Mouse (Mus musculus): ENCODE results near the gene Gm49380. TPM values are rescaled to one million over a fixed set of nuclear protein-coding genes. Genes with fewer than 3 reads are reported as not detected.
"Not testable (repeated sequence)": the region's sequence is repeated elsewhere in the genome, so short reads cannot be mapped to it uniquely, and the experiment has no call there.

Gene Gm49380
- polyA plus RNA-seq, 2 experiments from 2014 or later = not detected

DNA sequence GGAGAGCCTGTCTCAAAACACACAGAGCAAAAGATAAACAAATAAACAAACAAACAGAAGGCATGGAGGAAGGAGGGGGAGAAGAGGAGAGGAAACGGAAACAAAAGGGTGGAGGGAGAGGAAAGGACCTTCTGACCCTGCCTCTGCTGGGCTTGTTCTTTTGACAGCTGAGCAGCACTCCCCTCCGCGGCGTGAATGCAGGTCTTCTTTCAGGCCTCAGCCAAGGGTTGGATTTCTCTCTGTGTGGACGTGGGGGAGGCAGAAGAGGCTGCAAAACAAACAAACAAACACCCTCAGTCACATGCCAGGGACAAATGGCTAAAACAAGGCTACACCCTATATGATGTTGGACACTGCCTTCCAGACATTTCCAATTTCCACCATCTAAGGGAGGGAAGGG lies 11.7 kb upstream of the Gm49380 start:
- ATAC-seq = no peak

GRCm38 (mm10) chr9:44124317-44124716 lies 11.0 kb upstream of the Gm49380 start:
- peak; percentile 60 for ATAC-seq

GRCm38 (mm10) chr9:44119948-44120465 lies 6.7 kb upstream of the Gm49380 start:
- ATAC-seq = no peak

DNA sequence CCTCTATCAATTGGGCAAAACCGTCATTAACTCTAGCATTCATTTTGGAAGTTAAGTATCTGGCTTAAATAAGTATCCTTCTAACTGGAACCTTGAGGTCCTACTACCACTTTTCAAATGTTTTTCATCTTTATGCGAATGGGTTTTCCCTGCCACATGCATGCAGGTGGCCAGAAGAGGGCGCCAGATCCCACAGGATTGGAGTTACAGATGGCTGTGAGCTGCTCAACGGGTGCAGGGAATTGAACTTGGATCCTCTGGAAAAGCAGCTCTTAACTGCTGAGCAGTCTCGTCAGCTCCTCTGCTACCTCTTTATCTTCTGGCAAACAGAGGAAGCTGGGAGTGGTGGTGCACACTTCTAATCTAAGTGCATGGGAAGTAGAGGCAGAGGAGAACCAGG lies 5.7 kb upstream of the Gm49380 start:
- ATAC-seq = no peak

DNA sequence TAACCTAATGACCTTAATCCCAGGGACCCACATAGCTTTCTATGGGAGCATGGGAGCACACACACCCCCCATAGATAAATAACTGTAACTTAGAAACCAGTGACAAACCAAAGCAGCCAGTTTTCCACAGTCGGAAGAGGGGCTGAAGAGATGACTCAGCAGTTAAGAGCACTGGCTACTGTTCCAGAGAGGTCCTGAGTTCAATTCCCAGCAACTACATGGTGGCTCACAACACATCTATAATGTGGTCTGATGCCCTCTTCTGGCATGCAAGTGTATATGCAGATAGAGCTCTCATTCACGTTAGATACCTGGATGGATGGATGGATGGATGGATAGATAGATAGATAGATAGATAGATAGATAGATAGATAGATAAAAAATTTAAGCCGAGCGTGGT lies 2.9 kb upstream of the Gm49380 start:
- no peak for ATAC-seq

- no peak for ATAC-seq
These were observed 2.3 kb upstream of the Gm49380 start for GRCm38 (mm10) chr9:44115599-44115998.

DNA sequence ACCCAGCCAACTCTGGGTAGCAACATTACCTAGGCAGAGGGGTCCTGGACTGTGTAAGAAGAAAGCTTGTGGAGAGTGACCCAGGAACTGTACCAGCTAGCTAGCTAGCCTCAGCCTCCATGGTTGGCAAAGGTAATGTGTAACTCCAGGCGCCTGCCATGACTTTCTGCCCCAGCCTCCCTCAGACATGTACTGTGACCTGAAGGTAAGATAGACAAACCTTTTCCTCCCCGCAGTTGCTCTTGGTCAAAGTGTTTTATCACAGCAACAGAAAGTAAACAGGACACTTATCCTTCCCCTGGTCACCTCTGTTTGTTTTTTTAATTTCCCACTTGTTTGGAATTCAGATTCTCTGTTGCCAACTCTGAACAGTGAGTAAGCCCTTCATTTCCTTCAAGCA lies 1.2 kb upstream of the Gm49380 start:
- ATAC-seq = no peak

GRCm38 (mm10) chr9:44111909-44112308 lies 1.4 kb downstream of the Gm49380 start:
- not testable (repeated sequence) for ATAC-seq

GRCm38 (mm10) chr9:44109360-44110095 lies 3.8 kb downstream of the Gm49380 start:
- ATAC-seq = no peak

GRCm38 (mm10) chr9:44108269-44109055 lies 4.8 kb downstream of the Gm49380 start:
- ATAC-seq = no peak

- no peak for ATAC-seq
These were observed 5.6 kb downstream of the Gm49380 start for GRCm38 (mm10) chr9:44107557-44108179.

DNA sequence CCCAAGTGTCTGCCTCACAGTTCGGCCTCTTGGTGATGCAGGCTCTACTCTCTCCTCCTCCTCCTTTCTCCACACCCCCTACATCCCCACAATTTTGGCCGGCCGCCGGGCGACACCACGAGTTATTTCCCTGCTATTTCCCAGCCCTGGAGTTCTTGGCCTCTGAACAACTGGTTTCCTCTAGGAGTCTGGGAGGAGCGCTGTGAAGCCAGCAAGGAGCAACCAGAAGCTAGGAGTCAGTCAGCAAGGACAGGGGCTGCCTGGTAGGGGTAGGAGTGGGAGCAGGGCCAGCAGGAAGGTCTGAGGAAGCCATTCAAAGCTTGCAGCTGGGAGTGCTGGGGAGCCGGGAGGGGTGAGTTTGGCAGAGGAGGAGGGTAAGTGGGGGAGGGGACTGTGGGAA lies 6.2 kb downstream of the Gm49380 start, which contains the start of gene C1qtnf5:
C1qtnf5 (plus strand) TSS at position 136 of the 400 bp plus-strand sequence.
- no peak for ATAC-seq

DNA sequence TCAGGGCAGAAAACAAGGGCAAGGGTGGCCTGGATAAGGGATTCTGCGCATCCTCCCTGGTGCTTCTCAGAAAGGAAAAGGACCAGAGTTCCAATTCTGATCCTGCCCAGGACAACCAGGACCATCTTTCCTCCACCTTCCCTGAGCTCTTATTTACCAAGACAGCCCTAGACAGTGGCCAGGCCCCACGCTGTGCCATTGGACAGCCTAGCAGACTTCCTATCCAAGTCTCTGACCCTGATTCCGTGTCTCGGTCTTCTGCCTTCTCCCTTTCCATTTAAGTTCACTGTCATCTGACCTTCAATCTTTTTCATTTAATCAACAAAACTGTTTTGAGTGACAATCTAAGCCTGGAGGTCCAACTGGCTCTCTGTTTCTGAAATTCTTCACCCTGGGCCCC lies 6.7 kb downstream of the Gm49380 start:
- ATAC-seq = no peak

DNA sequence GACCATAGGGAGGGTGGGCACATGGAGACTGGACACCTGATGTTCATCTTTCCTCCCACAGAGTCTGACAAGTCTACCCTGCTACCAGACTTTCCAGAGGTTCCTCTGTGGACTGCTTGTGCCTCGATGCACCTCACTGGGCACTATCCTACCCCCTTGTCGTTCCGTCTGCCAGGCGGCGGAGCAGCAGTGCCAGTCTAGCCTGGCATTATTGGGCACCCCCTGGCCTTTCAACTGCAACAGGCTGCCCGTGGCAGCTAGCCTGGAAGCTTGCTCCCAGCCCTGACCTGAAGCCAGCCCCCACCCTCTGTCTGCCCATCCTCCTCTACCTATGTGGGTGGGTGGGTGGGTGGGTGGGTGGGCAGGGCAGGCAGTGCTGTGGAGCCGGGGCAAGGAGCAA lies 7.1 kb downstream of the Gm49380 start:
- no peak for ATAC-seq

DNA sequence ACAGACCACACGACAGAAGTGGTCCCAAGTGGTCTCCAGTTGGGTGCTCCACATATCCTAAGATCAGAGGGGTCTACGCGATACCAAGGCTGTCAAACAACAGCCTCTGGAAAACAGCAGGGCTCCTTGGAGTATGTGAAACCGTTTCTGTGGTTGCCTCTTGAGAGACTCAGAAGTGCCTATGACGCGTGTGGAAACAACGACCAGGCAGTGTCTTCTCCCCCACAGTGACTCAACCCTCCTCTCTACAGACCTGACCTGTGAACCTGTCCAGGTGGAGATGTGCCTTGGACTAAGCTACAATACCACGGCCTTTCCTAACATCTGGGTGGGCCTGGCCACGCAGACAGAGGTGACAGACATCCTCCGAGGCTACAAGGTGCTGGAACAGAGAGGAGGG lies 7.5 kb downstream of the Gm49380 start:
- ATAC-seq = no peak

GRCm38 (mm10) chr9:44104881-44105280 lies 8.4 kb downstream of the Gm49380 start:
- ATAC-seq = no peak

DNA sequence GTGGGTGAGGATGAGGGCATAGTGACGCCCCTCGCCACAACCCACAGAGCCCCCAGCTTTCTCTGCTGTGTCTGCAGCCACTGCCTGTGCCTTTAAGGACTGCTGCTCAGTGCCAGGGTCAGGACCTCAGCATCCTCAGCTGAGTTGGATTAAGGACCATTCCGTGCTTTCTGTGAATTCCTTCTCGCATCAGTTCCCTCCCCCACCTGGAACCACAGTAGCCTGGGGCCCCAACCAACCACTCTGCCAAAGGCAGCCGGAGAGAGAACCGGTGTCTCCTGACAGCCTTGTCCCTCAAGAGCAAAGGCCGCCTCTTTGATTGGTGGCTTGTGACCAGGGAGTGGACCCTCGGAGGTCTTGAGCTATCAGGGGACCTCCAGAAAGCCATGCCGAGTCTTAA lies 11.8 kb downstream of the Gm49380 start, which contains the start of gene Mfrp:
Mfrp (plus strand) TSS at position 240 of the 400 bp plus-strand sequence.
- no peak for ATAC-seq

DNA sequence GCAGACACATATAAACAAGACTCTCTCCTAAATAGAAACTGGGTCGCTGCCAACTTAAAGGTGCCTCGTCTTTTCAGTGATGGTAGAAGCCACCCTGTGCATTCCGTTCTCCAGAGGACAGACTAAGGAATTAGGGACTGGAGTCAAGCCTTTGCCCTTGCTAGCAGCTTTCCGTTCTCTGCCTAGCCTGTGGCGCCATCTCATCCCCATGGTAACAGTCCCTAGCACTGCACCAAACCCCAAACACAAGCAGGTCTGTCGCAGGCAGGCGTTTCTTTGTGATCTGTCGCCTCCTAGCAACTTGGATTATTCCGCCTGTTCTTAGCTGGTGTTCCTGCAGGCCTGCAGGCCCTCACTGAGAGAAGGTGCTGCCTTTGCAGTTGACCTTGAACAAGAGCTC lies 16.8 kb downstream of the Gm49380 start:
- no peak for ATAC-seq

DNA sequence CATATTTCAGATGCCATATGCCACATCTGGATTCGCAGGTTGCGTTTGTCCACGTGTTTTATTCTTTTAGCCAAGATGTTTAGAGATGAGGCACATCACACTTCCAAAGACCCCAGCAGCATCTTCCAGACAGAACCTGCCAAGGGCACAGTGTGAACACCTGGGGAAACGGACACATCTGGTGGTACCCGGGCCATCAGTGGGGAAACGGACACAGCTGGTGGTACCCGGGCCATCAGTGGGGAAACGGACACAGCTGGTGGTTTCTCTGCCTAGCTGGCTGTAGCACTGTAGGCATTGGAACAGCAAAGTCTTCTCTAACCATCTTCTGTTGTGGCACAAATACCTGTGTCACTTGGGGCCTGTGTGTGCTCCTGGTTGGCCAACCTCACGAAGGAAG lies 17.5 kb downstream of the Gm49380 start:
- no peak for ATAC-seq

GRCm38 (mm10) chr9:44094737-44095136 lies 18.6 kb downstream of the Gm49380 start:
- ATAC-seq = no peak

- peak; percentile 39 for ATAC-seq
These were observed 19.4 kb downstream of the Gm49380 start for GRCm38 (mm10) chr9:44093612-44094503.
